Mouse (Mus musculus): ENCODE results near the gene Tlx1.

DNA sequence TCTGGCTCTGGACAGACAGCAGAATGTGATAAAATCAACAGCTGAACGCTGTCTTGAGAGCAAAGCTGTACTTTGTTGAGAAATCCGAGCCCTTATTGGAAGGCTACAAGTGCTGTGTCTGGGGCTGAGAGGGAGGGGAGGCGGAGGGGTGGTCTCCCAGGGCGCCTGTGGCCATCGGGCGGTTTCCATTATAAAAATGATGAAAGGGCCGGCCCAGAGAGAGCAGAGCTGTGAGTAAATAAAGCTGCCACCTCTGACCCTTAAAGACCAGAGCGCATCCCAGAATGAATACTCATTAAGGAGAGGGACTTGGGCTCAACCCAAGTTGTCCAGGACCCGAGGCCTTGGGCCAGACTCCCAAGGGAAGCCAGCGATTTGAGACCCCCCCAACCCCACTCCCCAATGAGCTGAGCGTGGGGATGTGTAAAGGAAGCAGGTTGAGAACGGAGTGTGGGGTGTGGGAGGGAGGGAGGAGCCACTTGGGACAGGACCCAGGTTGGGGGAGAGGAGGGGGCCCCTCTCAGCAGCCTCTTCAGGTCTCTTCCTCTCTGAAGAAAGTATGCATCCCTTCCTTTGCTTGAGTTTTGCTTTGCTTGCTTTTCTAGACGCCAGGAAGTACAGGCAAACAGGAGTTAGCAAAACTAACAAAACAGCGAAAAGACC is 18.4 kb upstream of the Tlx1 start:
- TF ChIP-seq CTCF (IDR thresholded peaks at IDR 0.05; ENCODE audit: low read depth) (no peak), EP300 (optimal IDR thresholded peaks at IDR 0.05) (no peak)
